Mouse (Mus musculus) lung, adult 2 months (tissue): ENCODE results near the gene Defb21.

Experiments
- CTCF ChIP-seq: fragments of 200-500 bp; IDR thresholded peaks from 2 replicates; pipeline ENCODE4 v1.5.1; 2011; ENCODE audit warnings: mild to moderate bottlenecking, low read length, control low read depth; ENCODE audit not compliant: insufficient read depth
- POLR2A ChIP-seq: fragments of 200-500 bp; IDR thresholded peaks from 2 replicates; pipeline ENCODE4 v1.6.1; 2011; ENCODE audit warnings: low read depth, mild to moderate bottlenecking, control low read depth, low read length, borderline replicate concordance; ENCODE audit errors: extremely low read depth

GRCm38 (mm10) chr2:152539944-152540710, 32.4 kb upstream of the Defb21 start, which contains the start of gene Defb29:
- TF ChIP-seq CTCF (no peak), POLR2A (no peak)
